Mouse (Mus musculus): ENCODE results near the gene Pla2g16. TPM values are rescaled to one million over a fixed set of nuclear protein-coding genes. Genes with fewer than 3 reads are reported as not detected.

The Pla2g16 gene
- 17.5 and 20.7 TPM in 2 replicates for polyA plus RNA-seq (2011; ENCODE audit: insufficient read length, low read depth, missing spikeins)

GRCm38 (mm10) chr19:7557328-7557822 is at the start of gene Pla2g16:
Pla2g16 (plus strand) TSS chr19:7557459.
- TF ChIP-seq POLR2A (IDR thresholded peaks at IDR 0.05; ENCODE audit: low read depth, low read length) = peak; percentile 84
- TF ChIP-seq CTCF (IDR thresholded peaks at IDR 0.05; ENCODE audit: borderline replicate concordance, insufficient read depth, low read length) = no peak
- H3K4me1 ChIP-seq (ENCODE audit: control insufficient read depth, insufficient read depth, low read length) = no peaks in the 10 kb centered on the region
- H3K4me3 ChIP-seq (ENCODE audit: insufficient read depth, low read length) = peak within 1 kb of the TSS; percentile 64
- no peak within 1 kb of the TSS for H3K27ac ChIP-seq (ENCODE audit: insufficient read depth, low read length)

GRCm38 (mm10) chr19:7508026-7508425 is 49.2 kb upstream of the Pla2g16 start:
- Histone ChIP-seq H3K27ac (ENCODE audit: insufficient read depth, low read length) (no peak overlapping the region), H3K4me1 (ENCODE audit: control insufficient read depth, insufficient read depth, low read length) (no peaks in the 10 kb centered on the region), H3K4me3 (ENCODE audit: insufficient read depth, low read length) (no peak overlapping the region)
- TF ChIP-seq POLR2A (IDR thresholded peaks at IDR 0.05; ENCODE audit: low read depth, low read length) = no peak
- TF ChIP-seq CTCF (IDR thresholded peaks at IDR 0.05; ENCODE audit: borderline replicate concordance, insufficient read depth, low read length) = no peak

GRCm38 (mm10) chr19:7516437-7516836 is 40.8 kb upstream of the Pla2g16 start:
- H3K4me1 ChIP-seq (ENCODE audit: control insufficient read depth, insufficient read depth, low read length) = no peaks in the 10 kb centered on the region
- TF ChIP-seq POLR2A (IDR thresholded peaks at IDR 0.05; ENCODE audit: low read depth, low read length) (no peak), CTCF (IDR thresholded peaks at IDR 0.05; ENCODE audit: borderline replicate concordance, insufficient read depth, low read length) (no peak)
- H3K27ac ChIP-seq (ENCODE audit: insufficient read depth, low read length) = no peak overlapping the region
- H3K4me3 ChIP-seq (ENCODE audit: insufficient read depth, low read length) = no peak overlapping the region

- H3K4me3 ChIP-seq (ENCODE audit: insufficient read depth, low read length) = no peak overlapping the region
- no peak overlapping the region for H3K27ac ChIP-seq (ENCODE audit: insufficient read depth, low read length)
- H3K4me1 ChIP-seq (ENCODE audit: control insufficient read depth, insufficient read depth, low read length) = peaks cover 5% of the 10 kb centered on the region; the same call in 1 of the 2 replicates
- no peak for TF ChIP-seq POLR2A (IDR thresholded peaks at IDR 0.05; ENCODE audit: low read depth, low read length)
- TF ChIP-seq CTCF (IDR thresholded peaks at IDR 0.05; ENCODE audit: borderline replicate concordance, insufficient read depth, low read length) = no peak
Observed at GRCm38 (mm10) chr19:7521619-7522018, 35.6 kb upstream of the Pla2g16 start.

- Histone ChIP-seq H3K4me3 (ENCODE audit: insufficient read depth, low read length) (no peak overlapping the region), H3K27ac (ENCODE audit: insufficient read depth, low read length) (peak overlapping the region; percentile 40; the same call in 1 of the 2 replicates), H3K4me1 (ENCODE audit: control insufficient read depth, insufficient read depth, low read length) (peaks cover 5% of the 10 kb centered on the region; the same call in 1 of the 2 replicates)
- TF ChIP-seq CTCF (IDR thresholded peaks at IDR 0.05; ENCODE audit: borderline replicate concordance, insufficient read depth, low read length) (no peak), POLR2A (IDR thresholded peaks at IDR 0.05; ENCODE audit: low read depth, low read length) (no peak)
Observed at GRCm38 (mm10) chr19:7522856-7523255, 34.4 kb upstream of the Pla2g16 start.

GRCm38 (mm10) chr19:7523292-7523691 is 34.0 kb upstream of the Pla2g16 start:
- no peak overlapping the region for H3K4me3 ChIP-seq (ENCODE audit: insufficient read depth, low read length)
- no peak overlapping the region for H3K27ac ChIP-seq (ENCODE audit: insufficient read depth, low read length)
- TF ChIP-seq POLR2A (IDR thresholded peaks at IDR 0.05; ENCODE audit: low read depth, low read length) (no peak), CTCF (IDR thresholded peaks at IDR 0.05; ENCODE audit: borderline replicate concordance, insufficient read depth, low read length) (no peak)
- peaks cover 5% of the 10 kb centered on the region; the same call in 1 of the 2 replicates for H3K4me1 ChIP-seq (ENCODE audit: control insufficient read depth, insufficient read depth, low read length)

- H3K4me1 ChIP-seq (ENCODE audit: control insufficient read depth, insufficient read depth, low read length) = peaks cover 5% of the 10 kb centered on the region; the same call in 1 of the 2 replicates
- H3K4me3 ChIP-seq (ENCODE audit: insufficient read depth, low read length) = no peak overlapping the region
- H3K27ac ChIP-seq (ENCODE audit: insufficient read depth, low read length) = no peak overlapping the region
- TF ChIP-seq POLR2A (IDR thresholded peaks at IDR 0.05; ENCODE audit: low read depth, low read length) (no peak), CTCF (IDR thresholded peaks at IDR 0.05; ENCODE audit: borderline replicate concordance, insufficient read depth, low read length) (no peak)
Observed at GRCm38 (mm10) chr19:7523781-7524180, 33.5 kb upstream of the Pla2g16 start.

GRCm38 (mm10) chr19:7524879-7525278 is 32.4 kb upstream of the Pla2g16 start:
- TF ChIP-seq POLR2A (IDR thresholded peaks at IDR 0.05; ENCODE audit: low read depth, low read length) (no peak), CTCF (IDR thresholded peaks at IDR 0.05; ENCODE audit: borderline replicate concordance, insufficient read depth, low read length) (no peak)
- Histone ChIP-seq H3K4me1 (ENCODE audit: control insufficient read depth, insufficient read depth, low read length) (peaks cover 5% of the 10 kb centered on the region; the same call in 1 of the 2 replicates), H3K27ac (ENCODE audit: insufficient read depth, low read length) (0 out of 2 replicates have a peak overlapping the region, but pooled peaks have one; percentile 19), H3K4me3 (ENCODE audit: insufficient read depth, low read length) (no peak overlapping the region)

- Histone ChIP-seq H3K4me1 (ENCODE audit: control insufficient read depth, insufficient read depth, low read length) (peaks cover 5% of the 10 kb centered on the region; the same call in 1 of the 2 replicates), H3K4me3 (ENCODE audit: insufficient read depth, low read length) (no peak overlapping the region), H3K27ac (ENCODE audit: insufficient read depth, low read length) (no peak overlapping the region)
- TF ChIP-seq POLR2A (IDR thresholded peaks at IDR 0.05; ENCODE audit: low read depth, low read length) = no peak
Observed at GRCm38 (mm10) chr19:7528639-7529428, 28.4 kb upstream of the Pla2g16 start.

- H3K4me3 ChIP-seq (ENCODE audit: insufficient read depth, low read length) = no peak overlapping the region
- no peak overlapping the region for H3K27ac ChIP-seq (ENCODE audit: insufficient read depth, low read length)
- H3K4me1 ChIP-seq (ENCODE audit: control insufficient read depth, insufficient read depth, low read length) = no peaks in the 10 kb centered on the region
- TF ChIP-seq POLR2A (IDR thresholded peaks at IDR 0.05; ENCODE audit: low read depth, low read length) = no peak
- no peak for TF ChIP-seq CTCF (IDR thresholded peaks at IDR 0.05; ENCODE audit: borderline replicate concordance, insufficient read depth, low read length)
Observed at GRCm38 (mm10) chr19:7531906-7532305, 25.4 kb upstream of the Pla2g16 start.
